Mouse (Mus musculus): ENCODE results near the gene Zfp462. TPM values are rescaled to one million over a fixed set of nuclear protein-coding genes. Genes with fewer than 3 reads are reported as not detected.
A peak's percentile ranks its signal among the peaks of the same experiment; 100 is the strongest.
"Not testable (repeated sequence)": the region's sequence is repeated elsewhere in the genome, so short reads cannot be mapped to it uniquely, and the experiment has no call there.

The Zfp462 gene
- total RNA-seq, 2 experiments from 2014 or later = 13.0 TPM

DNA sequence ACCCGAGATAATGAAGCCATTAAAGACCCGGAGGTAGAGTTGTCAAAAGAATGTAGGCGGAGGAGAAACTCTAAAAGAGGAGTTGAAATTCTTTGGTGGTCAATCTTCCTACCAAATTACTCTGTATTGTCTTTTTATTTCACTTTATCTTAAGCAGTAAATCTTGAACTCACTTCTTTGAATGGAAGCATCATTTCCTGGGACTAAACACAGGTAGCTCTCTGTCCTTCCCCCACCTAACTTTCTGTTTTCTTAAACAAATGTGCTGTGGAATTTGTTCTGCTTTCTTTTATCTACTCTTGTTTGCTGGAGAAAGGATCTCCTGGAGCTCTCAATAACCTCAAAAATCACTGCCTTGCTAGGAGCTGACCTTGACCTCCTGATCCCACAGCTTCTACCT lies 42.4 kb downstream of the Zfp462 start:
- DNase-seq = no peak
- intact Hi-C loops (cut with DNase I) = no loop called here

DNA sequence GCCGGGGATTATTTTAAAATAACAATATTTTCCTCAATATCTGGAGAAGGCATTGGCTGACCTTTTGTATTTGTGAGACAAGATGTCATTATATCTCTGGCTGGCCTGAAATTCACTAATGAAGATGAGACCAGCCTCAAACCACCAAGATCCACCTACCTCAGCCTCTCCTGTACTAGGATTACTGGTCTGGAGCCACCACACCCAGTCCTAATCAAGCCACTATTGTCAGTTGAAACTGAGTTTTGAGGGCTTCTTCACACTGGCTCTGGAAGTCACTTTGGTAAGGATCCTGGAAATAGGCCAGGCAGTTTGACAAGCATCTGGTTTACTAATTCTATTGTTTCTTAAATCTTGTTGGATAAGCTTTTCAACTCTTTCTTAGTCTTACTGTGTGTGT lies 43.1 kb downstream of the Zfp462 start:
- DNase-seq = no peak
- intact Hi-C loops (cut with DNase I) = no loop called here

DNA sequence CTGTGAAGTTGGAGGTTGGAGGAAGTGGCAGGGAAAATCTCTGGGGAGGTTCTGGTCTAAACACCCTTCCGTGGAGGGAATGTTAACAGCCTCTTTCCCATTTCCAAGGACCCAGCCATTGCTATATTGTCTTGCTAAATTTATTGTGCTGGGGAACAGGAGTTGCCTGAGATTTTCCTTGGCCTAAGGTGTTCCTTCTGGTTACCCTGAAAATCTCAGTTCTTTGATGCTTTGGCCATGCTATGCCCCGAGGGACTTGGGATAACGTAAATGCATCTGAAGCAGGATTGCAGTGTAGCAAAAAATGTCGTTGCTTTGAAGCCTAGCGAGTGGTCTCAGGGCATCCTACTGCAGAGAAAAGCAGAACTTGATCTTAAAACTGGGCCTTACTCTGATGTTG lies 47.1 kb downstream of the Zfp462 start:
- no peak for DNase-seq
- intact Hi-C loops (cut with DNase I) = no loop called here

DNA sequence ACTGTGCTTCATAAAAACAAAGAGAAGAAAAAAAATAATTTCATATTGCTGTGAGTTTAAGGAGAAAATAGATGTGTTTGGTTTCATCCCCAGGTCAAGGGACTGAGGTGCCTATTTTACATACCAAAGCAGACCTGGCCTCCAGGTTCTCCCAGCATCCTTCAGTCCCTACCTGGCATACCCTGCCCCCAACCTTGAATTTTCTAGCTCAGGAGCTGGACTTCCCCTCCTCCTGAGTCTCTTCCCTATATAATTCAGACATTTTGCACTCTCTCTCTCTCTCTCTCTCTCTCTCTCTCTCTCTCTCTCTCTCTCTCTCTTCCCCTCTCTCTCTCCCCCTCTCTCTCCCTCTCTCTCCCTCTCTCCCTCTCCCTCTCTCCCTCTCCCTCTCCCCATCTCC lies 48.2 kb downstream of the Zfp462 start:
- intact Hi-C loops (cut with DNase I); DNase-seq: not testable (repeated sequence)

DNA sequence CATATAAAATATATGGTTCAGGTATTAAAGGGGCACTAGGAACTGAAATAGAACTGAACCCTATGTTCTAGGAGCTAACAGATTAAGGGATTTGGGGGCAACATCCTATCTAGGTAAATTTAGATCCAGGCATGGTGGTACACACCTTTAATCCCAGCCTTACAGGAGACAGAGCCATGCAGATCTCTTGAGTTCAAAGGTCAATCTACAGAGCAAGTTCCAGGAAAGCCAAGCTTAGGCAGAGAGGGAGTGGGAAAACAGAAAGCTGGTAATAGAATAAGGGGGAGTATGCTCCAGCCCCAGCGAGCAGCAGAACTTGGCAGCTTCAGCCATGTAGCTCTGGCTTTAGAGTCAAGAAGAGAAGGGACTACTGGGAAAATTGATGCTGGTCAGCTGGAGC lies 50.4 kb downstream of the Zfp462 start:
- DNase-seq = no peak
- intact Hi-C loops (cut with DNase I) = no loop called here

DNA sequence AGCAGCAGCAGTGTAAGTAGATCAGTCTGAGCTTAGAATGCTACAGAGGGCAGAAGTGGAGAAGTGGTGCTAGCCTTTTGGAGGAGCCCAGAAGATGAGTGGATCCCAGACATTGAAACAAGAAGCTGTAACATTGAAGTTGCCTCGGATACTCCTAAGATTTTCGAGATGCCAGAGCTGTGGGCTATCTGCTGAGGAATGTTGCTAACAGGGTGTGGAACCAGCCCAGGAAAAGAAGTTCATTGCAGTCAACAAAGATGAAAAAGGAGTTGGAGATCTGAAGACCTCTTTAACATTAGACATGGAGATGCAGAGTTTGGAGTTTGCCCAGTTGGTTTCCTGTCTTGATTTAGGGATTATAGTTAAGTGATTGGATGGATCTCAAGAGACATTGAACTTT lies 51.2 kb downstream of the Zfp462 start:
- no peak for DNase-seq
- intact Hi-C loops (cut with DNase I) = no loop called here

DNA sequence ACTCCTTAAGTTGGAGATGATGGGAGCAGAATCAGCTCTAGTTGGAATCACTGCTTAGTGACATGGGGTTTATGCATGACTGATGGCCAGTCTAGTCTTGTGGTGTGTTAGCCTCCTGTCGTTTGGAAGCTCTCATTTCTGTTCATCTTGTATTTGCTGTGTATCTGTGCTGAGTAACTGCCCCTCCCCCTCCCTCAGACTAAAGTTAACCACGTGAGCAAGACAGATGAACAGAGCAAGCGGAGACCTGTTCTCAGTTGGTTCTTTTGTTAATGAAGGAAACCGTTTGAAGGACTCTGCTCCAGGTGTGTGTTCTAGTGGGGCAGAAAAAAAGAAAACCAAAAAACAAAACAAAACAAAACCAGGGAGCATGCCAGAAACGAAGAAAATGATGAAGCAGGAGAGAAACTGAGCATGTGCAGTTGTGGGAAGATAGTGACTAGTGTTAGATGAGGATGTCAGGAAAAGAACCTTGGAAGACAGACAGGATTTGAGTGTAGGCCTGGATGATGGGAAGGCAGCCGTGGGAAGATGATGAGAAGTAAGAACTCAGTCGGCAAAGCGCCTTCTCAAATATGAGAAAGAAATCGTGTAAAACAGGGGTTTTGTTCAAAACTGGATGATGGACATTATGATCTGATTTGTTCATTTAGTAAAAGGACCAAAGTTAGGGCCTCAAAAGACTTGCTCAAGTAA lies 53.4 kb downstream of the Zfp462 start:
- intact Hi-C loops (cut with DNase I) = no loop called here
- DNase-seq = no peak

DNA sequence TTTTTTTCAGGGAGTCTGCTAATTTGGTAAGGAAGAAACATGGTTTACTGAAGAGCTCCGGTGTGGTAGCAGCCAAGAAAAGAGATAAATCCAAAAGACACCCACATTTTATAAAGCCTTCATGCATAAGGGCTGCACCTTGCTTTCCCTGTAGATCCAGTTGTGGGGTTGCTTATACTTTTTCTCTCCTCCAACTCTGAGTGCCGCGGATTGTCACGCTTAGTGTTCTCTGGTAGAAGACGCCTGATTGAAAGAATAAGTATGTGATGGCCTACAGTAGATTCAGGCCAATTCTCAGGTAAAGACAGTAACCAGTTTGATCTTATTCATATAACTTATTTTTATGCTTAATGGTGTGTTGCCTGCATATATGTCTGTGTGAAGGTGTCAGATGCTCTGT lies 54.7 kb downstream of the Zfp462 start:
- no peak for DNase-seq
- intact Hi-C loops (cut with DNase I) = no loop called here

DNA sequence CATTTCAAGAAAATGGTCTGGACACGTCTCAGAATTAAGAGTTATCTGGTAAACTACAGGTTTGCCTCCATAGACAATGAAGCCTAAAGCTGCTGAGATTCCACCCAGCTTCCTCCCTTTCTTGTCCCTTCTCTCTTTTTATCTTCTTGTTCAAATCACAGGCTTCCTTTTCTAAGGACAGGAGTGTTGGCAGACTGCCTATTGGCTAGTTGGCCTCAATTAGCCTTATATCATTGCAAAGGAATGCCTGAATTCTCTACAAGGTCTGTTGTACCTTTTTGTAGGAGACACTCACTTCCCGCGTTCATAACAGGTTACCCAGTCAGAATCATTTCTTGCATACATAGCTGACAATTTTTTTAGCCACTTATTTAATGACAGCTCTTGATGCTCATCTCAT lies 56.5 kb downstream of the Zfp462 start:
- DNase-seq = peak in 1 of 2 experiments; percentile 58
- intact Hi-C loops (cut with DNase I) = loop anchor here (5.0 kb wide), 2 partner anchors 34 to 54 kb away; partner anchors contain the start of gene Zfp462

DNA sequence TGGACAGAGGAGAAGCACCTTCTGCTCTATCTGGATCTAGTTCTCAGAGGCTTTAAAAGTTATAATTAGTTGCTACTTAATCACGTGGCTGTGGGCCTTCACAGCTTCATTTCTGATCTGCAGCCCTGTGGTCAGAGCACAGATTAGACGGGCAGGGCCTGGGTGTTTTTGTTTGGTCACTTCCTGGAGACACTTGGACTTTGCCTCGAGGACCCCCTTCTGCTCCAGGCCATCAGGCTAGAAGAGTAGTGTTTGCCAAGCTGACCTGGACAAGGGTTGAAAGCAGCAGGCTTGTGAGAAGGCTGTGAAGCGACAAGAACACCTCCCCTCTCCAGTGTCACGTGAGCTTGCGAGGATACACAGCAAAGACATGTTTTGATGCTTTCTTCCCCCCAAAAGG lies 58.3 kb downstream of the Zfp462 start:
- peak in 1 of 2 experiments; percentile 14 for DNase-seq

DNA sequence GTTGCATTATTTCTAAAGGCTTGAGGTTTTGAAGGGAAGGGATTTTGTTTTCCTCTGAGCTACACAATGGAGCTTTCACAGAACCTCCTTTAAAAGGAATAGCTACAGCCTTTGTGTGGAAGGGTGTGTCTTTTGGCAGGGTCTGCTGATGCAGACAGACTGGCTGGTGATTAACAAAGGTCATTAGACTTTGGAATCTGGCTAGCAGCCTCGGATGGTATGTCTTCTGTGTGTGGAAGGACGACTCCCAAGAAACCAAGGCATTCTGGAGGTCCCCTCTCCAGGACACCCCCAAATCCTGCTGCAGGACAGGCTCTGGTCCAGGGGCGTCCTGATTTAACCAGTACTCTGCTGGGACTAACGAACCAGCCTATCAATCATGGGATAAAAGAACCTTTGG lies 60.2 kb downstream of the Zfp462 start:
- peak in 1 of 2 experiments; percentile 37 for DNase-seq
- intact Hi-C loops (cut with DNase I) = no loop called here

More for the DNA sequence above, 58.3 kb downstream of the Zfp462 start:
- intact Hi-C loops (cut with DNase I) = loop anchor here (5.0 kb wide), 2 partner anchors 36 to 56 kb away; partner anchors contain the start of gene Zfp462

DNA sequence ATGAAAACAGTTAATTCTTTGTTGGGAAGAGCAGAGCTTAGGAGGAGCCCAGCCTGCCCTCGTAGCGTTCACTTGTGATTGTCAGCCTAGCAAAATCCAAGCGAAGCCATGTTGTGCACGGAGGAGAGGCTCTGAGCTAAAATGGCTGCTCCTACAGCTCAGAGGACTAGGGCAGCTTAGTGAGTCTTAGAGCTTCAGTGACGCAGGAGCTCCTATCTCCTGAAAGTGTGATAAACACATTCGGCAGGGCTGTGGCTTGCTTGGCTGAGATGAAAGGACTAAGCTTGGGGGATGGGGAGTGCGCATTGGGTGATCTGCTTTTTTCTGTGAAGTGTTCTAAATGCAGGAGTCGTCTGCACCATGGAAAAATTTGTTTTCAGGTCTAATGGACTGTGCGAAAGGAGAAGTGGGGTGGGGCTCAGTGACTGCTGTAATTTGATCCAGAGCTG lies 60.7 kb downstream of the Zfp462 start:
- intact Hi-C loops (cut with DNase I) = no loop called here
- peak in 1 of 2 experiments; percentile 39 for DNase-seq

DNA sequence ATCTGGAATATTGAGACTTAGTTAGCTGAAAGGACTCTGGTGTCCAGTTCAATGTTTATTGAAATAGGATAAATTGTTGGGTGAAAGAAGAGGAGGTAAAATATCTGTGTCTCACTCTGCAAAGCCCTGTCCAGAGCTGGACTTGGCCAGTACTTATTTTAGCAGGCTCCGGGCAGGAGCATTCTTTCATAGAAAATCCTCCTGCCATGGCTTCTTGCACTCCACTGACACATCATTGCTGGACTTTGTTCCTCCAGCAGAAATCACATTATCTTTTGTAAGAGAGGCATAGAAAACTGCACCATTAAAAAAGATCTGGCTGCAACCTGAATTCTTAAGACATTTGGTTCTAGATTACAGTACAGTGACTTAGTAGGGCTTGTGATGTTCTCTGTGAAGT lies 61.2 kb downstream of the Zfp462 start:
- no peak for DNase-seq
- intact Hi-C loops (cut with DNase I) = no loop called here

DNA sequence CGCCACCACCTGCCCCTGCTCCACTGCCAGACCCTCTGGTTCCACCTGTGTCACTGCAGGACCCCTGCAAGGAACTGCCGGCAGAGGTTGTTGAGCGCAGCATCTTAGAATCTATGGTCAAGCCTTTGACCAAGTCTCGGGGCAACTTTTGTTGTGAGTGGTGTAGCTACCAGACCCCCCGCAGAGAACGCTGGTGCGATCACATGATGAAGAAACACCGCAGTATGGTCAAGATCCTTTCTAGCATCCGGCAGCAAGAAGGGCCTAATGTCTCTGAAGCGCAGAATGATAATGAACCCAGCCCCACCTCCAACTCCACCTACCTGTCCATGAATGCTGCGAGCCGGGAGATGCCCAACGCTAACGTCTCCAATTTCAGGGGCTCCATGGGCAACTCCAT lies 63.8 kb downstream of the Zfp462 start:
- no peak for DNase-seq
- intact Hi-C loops (cut with DNase I) = no loop called here

DNA sequence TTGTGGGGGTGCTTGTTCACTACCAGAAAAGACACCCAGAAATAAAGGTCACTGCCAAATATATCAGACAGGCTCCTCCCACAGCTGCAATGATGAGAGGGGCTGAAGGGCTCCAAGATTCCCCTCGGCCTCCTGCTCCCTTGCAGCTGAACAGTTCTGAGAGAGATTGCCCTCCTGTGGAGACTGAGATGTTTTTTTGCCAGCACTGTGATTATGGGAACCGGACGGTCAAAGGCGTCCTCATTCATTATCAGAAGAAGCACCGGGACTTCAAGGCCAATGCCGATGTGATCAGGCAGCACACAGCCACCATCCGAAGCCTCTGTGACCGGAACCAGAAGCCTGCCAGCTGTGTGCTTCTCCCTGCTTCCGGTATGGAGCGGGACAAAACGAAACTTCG lies 66.5 kb downstream of the Zfp462 start:
- intact Hi-C loops (cut with DNase I) = no loop called here
- DNase-seq = no peak

DNA sequence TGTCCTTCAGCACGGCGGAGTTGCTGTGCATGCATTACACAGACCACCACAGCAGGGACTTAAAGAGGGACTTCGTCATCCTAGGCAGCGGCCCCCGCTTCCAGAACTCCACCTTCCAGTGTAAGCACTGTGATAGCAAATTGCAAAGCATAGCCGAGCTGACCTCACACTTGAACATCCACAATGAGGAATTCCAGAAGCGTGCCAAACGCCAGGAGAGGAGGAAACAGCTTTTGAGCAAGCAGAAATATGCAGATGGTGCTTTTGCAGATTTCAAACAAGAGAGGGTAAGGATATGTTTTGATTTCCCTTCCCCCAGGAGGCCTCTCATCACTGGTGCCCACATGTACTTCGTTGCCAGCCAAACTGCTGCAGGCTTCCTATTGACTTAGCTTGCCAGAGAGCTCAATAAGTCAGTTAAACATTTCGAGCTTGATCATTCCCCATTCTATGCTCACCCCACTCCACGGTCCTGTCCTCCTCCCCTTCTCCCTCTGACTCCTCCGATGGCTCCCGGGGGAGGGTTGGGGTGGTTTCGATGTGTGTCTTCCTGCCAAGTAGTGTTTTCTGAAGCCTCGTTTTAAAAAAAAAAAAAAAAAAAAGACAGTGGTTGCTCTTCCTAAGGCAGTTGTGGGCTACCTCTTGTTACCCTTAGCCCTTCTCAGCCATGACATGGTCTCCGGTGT lies 68.9 kb downstream of the Zfp462 start:
- peak in 1 of 2 experiments; percentile 29 for DNase-seq
- intact Hi-C loops (cut with DNase I) = no loop called here

DNA sequence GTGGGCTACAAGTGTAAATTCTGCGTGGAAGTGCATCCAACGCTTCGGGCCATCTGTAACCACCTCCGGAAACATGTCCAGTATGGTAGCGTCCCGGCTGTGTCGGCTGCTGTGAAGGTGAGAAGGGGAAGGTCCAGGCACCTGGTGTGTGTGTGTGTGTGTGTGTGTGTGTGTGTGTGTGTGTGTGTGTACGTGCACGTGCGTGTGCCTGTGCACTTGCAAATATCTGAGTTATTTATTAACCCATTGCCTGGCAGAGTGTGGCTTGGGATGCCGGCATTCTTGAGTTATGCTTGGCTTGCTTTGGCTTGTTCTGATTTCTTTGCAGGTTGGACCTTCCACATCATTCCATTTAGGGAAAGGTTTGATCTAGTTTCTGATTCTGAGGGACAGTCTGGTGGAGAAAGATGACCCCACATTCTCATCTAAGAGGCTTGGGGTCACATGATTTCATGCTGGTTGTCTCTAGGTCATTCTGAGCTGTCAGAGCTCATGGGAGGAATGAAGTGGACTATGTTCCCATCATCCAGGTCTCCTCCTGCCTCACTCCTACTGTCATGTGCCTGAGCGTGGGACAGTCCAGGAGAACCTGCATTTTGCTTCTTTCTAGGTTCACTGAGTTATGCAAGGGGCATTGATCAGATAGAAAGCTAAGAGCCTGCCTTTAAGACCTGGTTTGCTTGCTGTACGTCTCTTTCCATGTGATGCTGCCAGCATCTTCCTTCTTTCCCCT lies 70.0 kb downstream of the Zfp462 start:
- intact Hi-C loops (cut with DNase I) = no loop called here
- DNase-seq = no peak

DNA sequence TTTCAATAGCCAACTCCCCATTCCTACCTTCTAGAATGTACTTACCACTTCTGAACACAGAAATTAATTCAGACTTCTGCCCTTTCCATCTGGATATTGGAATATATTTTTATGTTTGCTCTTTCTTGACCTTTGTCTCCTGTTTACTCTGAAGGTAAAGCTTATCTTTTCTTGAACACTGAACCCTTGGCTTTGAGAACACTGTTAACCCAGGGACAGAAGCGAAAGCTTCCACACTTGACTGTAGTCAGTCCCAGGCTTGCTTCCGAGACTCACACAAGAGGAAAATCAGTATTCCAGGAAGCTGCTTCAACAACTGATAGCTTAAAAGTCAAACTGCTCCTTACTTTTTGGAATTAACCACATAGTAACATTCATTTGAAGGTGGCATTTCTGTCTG lies 70.7 kb downstream of the Zfp462 start:
- no peak for DNase-seq
- intact Hi-C loops (cut with DNase I) = no loop called here

DNA sequence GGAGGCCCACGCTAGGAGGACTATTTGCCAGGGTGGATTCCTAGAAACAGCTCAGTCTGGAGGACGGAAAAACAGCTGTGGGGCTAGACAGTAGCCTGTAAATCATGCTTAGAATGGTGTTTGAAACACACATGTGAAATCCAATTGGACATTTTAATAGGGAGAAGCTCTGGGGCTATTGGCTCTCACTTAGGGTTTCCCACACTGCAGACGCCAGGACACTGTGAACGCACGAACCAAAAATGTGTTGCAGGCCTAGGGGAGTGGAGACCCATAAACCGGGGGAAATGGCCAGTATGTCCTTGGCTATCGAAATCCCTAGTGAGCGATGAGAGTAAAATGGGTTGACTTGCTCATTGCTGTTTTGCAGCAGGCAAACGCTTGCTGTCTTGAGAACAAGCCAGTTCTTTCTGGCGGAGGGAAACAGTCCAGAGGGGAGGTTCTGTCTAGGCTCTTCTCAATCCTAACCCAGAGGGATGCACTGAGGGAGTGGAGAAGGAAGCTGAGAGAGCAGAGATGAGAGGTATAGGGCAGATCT lies 81.3 kb downstream of the Zfp462 start:
- intact Hi-C loops (cut with DNase I) = no loop called here
- peak; percentile 52 to 57 for DNase-seq

DNA sequence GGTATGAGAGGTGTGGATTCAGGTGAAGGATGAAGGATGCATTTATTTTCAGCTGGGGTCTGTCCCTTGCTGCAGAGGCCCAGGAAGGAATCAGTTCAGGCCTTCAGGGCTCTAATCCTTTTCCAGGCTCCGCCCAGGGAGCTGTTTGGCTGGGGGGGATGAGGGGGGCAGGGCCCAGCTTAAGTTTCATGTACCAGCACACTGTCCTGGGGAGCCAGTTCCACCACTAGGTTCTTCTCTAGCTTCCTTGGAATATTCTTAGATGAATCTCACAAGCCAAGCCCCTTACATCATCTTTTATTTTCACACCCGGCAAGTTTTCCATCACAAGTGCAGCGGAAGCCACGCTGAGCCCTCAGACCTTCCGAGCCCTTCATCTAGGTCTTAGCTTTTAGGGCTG lies 85.6 kb downstream of the Zfp462 start:
- no peak for DNase-seq
- intact Hi-C loops (cut with DNase I) = no loop called here

DNA sequence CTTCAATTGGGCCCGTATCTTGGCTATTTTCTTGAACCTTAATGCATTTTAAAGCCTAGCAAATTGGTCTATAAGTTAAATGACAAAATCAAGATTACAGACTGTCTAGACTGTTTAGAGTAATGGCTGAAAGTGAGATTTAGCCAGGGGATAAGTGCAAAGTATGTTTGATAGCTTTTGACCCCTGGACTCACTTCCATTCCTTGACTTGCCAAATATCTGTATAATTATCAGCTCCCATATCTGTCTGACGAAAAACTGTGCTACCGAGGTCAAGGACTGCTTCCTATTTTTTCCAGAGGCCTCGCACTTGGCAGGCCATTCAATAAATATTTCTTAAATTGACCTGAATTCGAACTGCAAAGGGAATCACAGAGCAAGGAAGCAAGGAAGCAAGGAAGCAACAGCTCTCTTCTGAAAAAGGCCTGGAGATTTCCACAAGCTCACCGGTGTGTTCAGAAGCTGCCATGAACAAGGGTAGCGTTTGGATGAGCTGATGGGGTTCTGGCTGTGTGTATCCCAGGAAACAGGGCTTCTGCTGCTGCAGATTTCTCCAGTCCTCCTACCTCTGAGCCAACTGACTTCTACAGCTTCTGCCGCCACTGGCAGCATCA lies 87.6 kb downstream of the Zfp462 start:
- intact Hi-C loops (cut with DNase I) = no loop called here
- no peak for DNase-seq
